Mouse (Mus musculus): Measurements from ENCODE around the gene Ube2ql1.

The Ube2ql1 gene

DNA sequence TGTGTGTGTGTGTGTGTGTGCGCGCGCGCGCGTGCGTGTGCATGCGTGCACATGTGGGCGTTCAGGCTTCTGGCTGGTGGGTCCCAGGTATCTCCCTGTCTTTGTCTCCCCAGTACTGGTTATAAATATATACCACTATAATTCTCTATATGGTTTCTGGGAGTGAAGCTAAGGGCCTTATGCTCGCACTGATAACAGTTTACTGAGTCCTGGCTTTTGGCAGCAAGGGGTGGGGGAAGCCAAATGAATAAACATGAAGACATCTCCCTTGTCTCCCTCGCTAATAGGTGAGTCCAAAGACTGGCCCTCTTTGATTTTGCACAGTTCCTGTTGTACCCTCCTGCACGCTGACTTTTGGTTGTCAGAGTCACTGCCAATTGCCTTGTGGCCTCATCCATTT is 32.2 kb downstream of the Ube2ql1 start:
- DNase-seq (ENCODE audit: low spot score), result no peak

GRCm38 (mm10) chr13:69706919-69707318 is 32.8 kb downstream of the Ube2ql1 start:
- no peak for DNase-seq (ENCODE audit: low spot score)

DNA sequence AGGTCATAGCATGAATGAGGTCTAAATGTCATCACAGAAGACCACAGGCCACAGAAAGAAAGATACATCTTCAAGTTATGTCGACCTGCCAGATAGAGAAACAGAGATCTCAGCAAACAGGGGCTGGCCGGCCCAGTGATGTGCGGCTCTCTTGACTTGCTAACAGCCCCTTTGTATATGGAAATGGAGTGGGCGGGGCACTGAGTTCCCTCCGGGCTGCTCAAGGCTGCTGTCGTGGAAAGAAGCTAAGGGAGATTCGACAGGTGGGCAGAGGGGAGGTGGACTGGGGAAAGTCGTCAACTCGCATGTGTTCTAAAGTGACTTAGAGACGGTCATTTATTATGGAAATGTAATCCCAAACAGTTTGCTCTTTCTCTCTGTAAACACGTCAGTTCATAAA is 36.2 kb downstream of the Ube2ql1 start:
- no peak for DNase-seq (ENCODE audit: low spot score)

GRCm38 (mm10) chr13:69701397-69701796 is 38.3 kb downstream of the Ube2ql1 start:
- DNase-seq (ENCODE audit: low spot score), result no peak

DNA sequence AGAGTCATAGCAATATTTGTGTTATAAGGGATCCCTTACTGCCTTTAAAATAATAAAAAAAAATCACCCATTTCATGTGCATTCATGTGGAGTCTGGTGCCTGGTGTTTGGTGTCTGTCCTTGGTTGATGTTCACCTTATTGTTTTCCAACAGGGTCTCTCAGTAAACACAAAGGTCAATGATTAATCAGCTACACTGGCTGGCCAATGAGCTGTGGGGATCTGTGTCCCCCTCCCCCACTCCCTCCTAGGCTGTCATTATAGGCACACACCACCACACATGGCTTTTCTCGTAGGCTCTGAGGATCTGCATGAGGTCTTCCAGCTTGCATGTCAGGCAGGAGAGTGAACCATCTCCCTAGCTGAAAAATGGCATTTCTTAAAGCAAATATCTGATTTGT is 38.9 kb downstream of the Ube2ql1 start:
- DNase-seq (ENCODE audit: low spot score), result no peak

- DNase-seq (ENCODE audit: low spot score), result peak; percentile 89
Measured at GRCm38 (mm10) chr13:69696333-69696991, 43.2 kb downstream of the Ube2ql1 start.

- DNase-seq (ENCODE audit: low spot score), result peak; percentile 68
Measured at GRCm38 (mm10) chr13:69691074-69691473, 48.6 kb downstream of the Ube2ql1 start.

- no peak for DNase-seq (ENCODE audit: low spot score)
Measured at GRCm38 (mm10) chr13:69687023-69687422, 52.7 kb downstream of the Ube2ql1 start.

DNA sequence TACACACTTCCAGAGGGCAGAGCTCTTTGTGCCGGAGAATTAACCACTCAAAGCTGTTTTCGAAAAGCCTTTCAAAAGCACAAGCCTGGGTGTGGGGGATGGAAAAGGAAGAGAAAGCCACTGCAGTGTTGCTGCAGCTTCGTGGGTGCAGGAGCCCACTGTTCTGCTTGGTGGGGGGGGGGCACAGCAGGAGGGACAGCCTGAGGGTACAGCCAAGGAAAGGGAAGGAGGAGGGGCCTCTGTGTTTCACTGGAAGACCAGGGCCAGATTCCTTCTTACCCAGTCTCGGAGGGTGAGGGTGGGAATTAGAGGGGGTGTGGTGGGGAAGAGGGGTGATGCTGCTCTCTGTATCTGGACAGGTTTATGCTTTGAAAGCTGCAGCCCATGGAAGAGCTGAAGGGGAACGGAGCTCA is 54.3 kb downstream of the Ube2ql1 start:
- DNase-seq (ENCODE audit: low spot score), result no peak

GRCm38 (mm10) chr13:69673921-69674618 is 65.6 kb downstream of the Ube2ql1 start:
- DNase-seq (ENCODE audit: low spot score), result no peak

- DNase-seq (ENCODE audit: low spot score), result no peak
Measured at GRCm38 (mm10) chr13:69673197-69673920, 66.3 kb downstream of the Ube2ql1 start.

DNA sequence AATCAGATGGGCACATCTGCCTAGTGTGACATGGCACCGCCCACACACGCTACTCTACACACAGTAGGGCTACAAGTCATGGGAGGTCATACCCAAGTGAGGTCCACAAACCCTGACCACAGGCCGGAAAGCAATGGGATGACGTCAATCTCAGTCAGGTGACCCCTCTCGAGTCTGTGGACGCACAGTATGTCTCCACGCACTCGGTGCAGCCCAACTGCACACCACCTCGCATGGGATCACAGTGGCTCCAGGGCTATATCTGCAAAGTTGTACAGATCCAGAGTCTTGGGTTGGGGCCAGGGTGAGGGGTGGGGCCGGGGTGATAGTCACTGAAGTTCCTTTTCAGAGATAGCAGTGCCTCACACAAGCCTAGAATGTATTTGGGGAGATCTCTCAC is 67.1 kb downstream of the Ube2ql1 start:
- no peak for DNase-seq (ENCODE audit: low spot score)

GRCm38 (mm10) chr13:69672121-69672520 is 67.6 kb downstream of the Ube2ql1 start:
- no peak for DNase-seq (ENCODE audit: low spot score)

DNA sequence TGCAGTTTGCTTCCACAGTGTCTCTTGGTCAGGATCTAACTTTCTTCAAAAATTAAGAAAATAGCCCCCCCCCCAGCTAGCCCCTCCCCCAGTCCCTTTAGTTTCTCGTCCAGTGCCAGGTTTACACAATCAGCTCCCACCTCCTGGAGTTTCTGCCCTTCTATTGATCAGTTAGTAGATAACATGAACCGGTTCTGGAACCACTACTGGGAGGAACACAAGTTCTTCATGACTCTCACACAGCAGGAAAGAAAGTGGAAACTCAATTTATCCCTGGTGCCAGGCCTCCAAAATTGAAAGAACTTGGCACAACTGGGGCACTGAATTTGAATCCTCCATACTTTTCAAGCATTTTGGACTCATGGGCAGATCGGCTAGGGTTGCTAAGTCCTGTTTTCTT is 85.2 kb downstream of the Ube2ql1 start:
- DNase-seq (ENCODE audit: low spot score), result no peak

Measured in layer of hippocampus, adult 11-12 months (tissue).